Mouse (Mus musculus) adrenal gland, adult 2 months (tissue): ENCODE measurements around the gene Olfr655. TPM values are rescaled to one million over a fixed set of nuclear protein-coding genes. Genes with fewer than 3 reads are reported as not detected.
A peak's percentile ranks its signal among the peaks of the same experiment; 100 is the strongest.

Experiments used
- DNase-seq: peaks from one replicate; pipeline ENCODE4 v3.0.0; 2021
- long read RNA-seq: library from polyadenylated mRNA; stranded (forward); transcript quantifications from one replicate; pipeline ENCODE4 v2.0.0, GENCODE M21; 2021
- polyA plus RNA-seq: library from polyadenylated mRNA; depleted of rRNA; stranded (reverse); fragments of >200 nt; gene quantifications from 2 replicates; pipeline ENCODE4 v1.2.3, GENCODE M21; 2012; rRNA removed
- total RNA-seq, 2 experiments: library from RNA; stranded (reverse); gene quantifications; 2 replicates each; pipeline ENCODE4 v1.2.3; 2021

Gene Olfr655
- not detected for total RNA-seq
- polyA plus RNA-seq, result not detected in 2 replicates
- long read RNA-seq, result 0 reads

GRCm38 (mm10) chr7:104601679-104602078, at the start of gene Olfr655:
Gene Olfr655 (minus strand): TSS chr7:104601779.
- no peak for DNase-seq

GRCm38 (mm10) chr7:104646841-104647482, 45.4 kb upstream of the Olfr655 start, which contains the start of gene Olfr658:
Gene Olfr658 (minus strand): TSS chr7:104647305.
- peak; percentile 41 for DNase-seq

DNA sequence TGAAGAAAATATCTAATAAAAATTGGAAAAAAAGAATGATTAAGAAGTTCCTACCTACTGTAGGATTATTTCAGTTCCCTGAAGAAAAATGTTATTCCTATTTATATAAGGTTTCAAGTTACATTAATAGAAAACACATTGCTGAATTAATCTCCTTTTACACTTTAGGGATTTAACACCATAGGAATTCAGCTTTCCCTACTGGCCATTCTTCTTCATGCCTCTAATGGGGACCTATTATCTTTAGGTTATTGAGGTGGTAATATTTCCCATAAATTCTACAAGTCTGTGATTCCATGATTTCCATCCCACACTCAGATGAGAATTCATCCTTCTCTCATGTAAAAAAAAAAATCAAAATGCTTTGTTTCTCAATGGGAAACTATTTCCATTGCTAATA, 22.9 kb upstream of the Olfr655 start, which contains the start of gene Olfr657:
Gene Olfr657 (plus strand): TSS at position 301 of the 400 bp plus-strand sequence.
- DNase-seq, result no peak

DNA sequence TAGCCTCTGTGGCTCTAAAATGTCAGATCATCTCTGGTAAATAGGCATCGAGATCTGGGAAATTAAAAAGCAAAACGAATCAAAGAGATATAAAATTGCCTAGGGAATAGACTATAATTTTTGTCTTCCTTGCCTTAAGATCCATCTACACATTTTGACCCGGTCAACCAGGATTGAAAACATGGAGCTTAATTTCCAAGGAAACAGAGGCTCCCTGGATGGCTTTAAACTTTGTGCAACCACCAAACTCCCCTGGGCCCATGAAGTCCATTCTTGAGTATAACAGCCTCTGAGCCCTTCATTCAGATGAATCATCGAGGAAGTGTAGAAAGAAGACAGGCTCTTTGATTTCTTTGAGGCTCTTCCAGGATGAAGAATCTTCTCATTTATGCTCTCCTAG, 12.1 kb upstream of the Olfr655 start, which contains the start of gene Olfr656:
Gene Olfr656 (plus strand): TSS at position 301 of the 400 bp plus-strand sequence.
- no peak for DNase-seq

GRCm38 (mm10) chr7:104604727-104605126, 3.1 kb upstream of the Olfr655 start:
- no peak for DNase-seq

GRCm38 (mm10) chr7:104603173-104603572, 1.6 kb upstream of the Olfr655 start:
- DNase-seq, result peak; percentile 21

GRCm38 (mm10) chr7:104588274-104588673, 13.3 kb downstream of the Olfr655 start:
- no peak for DNase-seq

DNA sequence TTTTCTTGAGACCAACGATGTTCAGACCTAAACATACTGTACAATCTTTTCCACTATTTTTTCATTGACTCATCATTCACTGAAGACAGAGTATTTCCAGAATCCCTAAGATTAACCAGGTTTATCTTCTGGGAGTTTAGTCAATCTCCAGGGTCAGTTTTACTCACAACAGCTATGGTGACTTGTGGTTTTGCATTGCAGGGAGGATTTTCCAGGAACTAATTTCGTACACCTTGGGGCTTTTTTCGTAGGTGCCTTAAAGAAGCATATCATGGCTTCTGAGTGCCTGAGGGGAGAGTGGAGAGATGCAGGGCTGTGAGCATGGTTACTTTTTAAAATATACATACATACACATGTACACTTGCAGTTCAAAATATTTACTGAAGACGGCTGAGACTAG, 14.9 kb downstream of the Olfr655 start, which contains the start of gene Olfr654:
Gene Olfr654 (plus strand): TSS at position 301 of the 400 bp plus-strand sequence.
- no peak for DNase-seq

DNA sequence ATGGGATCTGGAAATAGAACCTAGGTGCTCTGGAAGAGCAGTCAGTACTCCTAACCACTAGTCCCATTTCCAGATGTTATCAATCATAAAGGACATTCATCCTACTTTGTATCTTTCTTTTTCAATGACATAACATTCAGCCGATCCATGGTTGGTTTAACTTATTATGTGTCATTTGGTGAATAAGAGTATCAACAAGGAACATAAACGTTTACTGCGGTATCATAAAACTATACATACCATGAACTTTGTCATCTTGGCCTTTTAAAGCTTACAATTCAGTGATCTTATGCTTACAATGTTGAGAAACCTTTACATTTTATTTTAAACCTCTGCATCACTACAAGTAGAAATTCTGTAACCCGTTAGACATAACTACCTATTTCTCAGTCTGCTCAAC, 20.1 kb downstream of the Olfr655 start:
- DNase-seq, result no peak

GRCm38 (mm10) chr7:104580846-104581245, 20.7 kb downstream of the Olfr655 start:
- DNase-seq, result no peak

GRCm38 (mm10) chr7:104577014-104577413, 24.6 kb downstream of the Olfr655 start, which contains the start of gene Olfr653:
Gene Olfr653 (plus strand): TSS chr7:104577314.
- no peak for DNase-seq

- DNase-seq, result no peak
Observed at GRCm38 (mm10) chr7:104560601-104561000, 41.0 kb downstream of the Olfr655 start, which contains the start of gene Olfr652. Gene Olfr652 (plus strand): TSS chr7:104560901.

GRCm38 (mm10) chr7:104552700-104553099, 48.9 kb downstream of the Olfr655 start:
- DNase-seq, result no peak

- DNase-seq, result no peak
Observed at GRCm38 (mm10) chr7:104549833-104550232, 51.7 kb downstream of the Olfr655 start, which contains the start of gene Olfr651. Gene Olfr651 (plus strand): TSS chr7:104550133.

Other genes starting within 250 kb of the Olfr655 start
- gene Trim12c, start 248.4 kb downstream of the Olfr655 start, total RNA-seq, result 1 to 10 TPM; 9.2 to 9.8 TPM
- 2.0 and 2.2 TPM in 2 replicates for gene Trim12c, start 248.4 kb downstream of the Olfr655 start, polyA plus RNA-seq
- under 1 TPM; 0.09 to 0.17 TPM for gene Trim30b, start 231.9 kb downstream of the Olfr655 start, total RNA-seq
- not detected in 2 replicates for gene Trim30b, start 231.9 kb downstream of the Olfr655 start, polyA plus RNA-seq
- not detected for gene Trim30c, start 200.9 kb downstream of the Olfr655 start, total RNA-seq
- not detected in 2 replicates for gene Trim30c, start 200.9 kb downstream of the Olfr655 start, polyA plus RNA-seq
- 1 to 10 TPM; 5.1 to 6.6 TPM for gene Trim30a, start 136.6 kb downstream of the Olfr655 start, total RNA-seq
- gene Trim30a, start 136.6 kb downstream of the Olfr655 start, polyA plus RNA-seq, result 2.1 and 2.8 TPM in 2 replicates
- gene Trim30d, start 93.9 kb downstream of the Olfr655 start, total RNA-seq, result 1 to 10 TPM; 5.9 TPM
- gene Trim30d, start 93.9 kb downstream of the Olfr655 start, polyA plus RNA-seq, result 1.8 and 2.4 TPM in 2 replicates
- gene Olfr651, start 51.6 kb downstream of the Olfr655 start, total RNA-seq, result not detected
- gene Olfr651, start 51.6 kb downstream of the Olfr655 start, polyA plus RNA-seq, result not detected in 2 replicates
- not detected for gene Olfr652, start 40.9 kb downstream of the Olfr655 start, total RNA-seq
- gene Olfr652, start 40.9 kb downstream of the Olfr655 start, polyA plus RNA-seq, result not detected in 2 replicates
- gene Olfr653, start 24.5 kb downstream of the Olfr655 start, total RNA-seq, result not detected
- not detected in 2 replicates for gene Olfr653, start 24.5 kb downstream of the Olfr655 start, polyA plus RNA-seq
- not detected for gene Olfr654, start 14.8 kb downstream of the Olfr655 start, total RNA-seq
- not detected in 2 replicates for gene Olfr654, start 14.8 kb downstream of the Olfr655 start, polyA plus RNA-seq
- gene Olfr656, start 12.2 kb upstream of the Olfr655 start, total RNA-seq, result not detected
- not detected in 2 replicates for gene Olfr656, start 12.2 kb upstream of the Olfr655 start, polyA plus RNA-seq
- not detected for gene Olfr657, start 23.0 kb upstream of the Olfr655 start, total RNA-seq
- not detected in 2 replicates for gene Olfr657, start 23.0 kb upstream of the Olfr655 start, polyA plus RNA-seq
- gene Olfr658, start 45.5 kb upstream of the Olfr655 start, total RNA-seq, result not detected
- gene Olfr658, start 45.5 kb upstream of the Olfr655 start, polyA plus RNA-seq, result not detected in 2 replicates
- gene Olfr659, start 65.0 kb upstream of the Olfr655 start, total RNA-seq, result not detected
- gene Olfr659, start 65.0 kb upstream of the Olfr655 start, polyA plus RNA-seq, result not detected in 2 replicates
- not detected for gene Olfr661, start 84.7 kb upstream of the Olfr655 start, total RNA-seq
- not detected in 2 replicates for gene Olfr661, start 84.7 kb upstream of the Olfr655 start, polyA plus RNA-seq
- gene Usp17le, start 175.7 kb upstream of the Olfr655 start, total RNA-seq, result not detected
- not detected in 2 replicates for gene Usp17le, start 175.7 kb upstream of the Olfr655 start, polyA plus RNA-seq
- under 1 TPM in 1 of 2 experiments, not detected in 1; 0.37 TPM for gene Usp17lb, start 240.8 kb upstream of the Olfr655 start, total RNA-seq
- not detected in 2 replicates for gene Usp17lb, start 240.8 kb upstream of the Olfr655 start, polyA plus RNA-seq